Mouse (Mus musculus): ENCODE data around the gene Pcx. TPM values are rescaled to one million over a fixed set of nuclear protein-coding genes. Genes with fewer than 3 reads are reported as not detected.
"Not testable (repeated sequence)": the region's sequence is repeated elsewhere in the genome, so short reads cannot be mapped to it uniquely, and the experiment has no call there.

Gene Pcx
- polyA plus RNA-seq, 1 experiment from 2014 or later = 14.1 TPM

- no peaks in the 10 kb centered on the region for H3K9me3 ChIP-seq (replicated peaks; ENCODE audit: control insufficient read depth, low read length)
- no peaks in the 10 kb centered on the region for H3K27me3 ChIP-seq (ENCODE audit: control insufficient read depth, insufficient read depth, low read length)
- H3K4me3 ChIP-seq (ENCODE audit: low read length) = no peak overlapping the region
- no peaks in the 10 kb centered on the region for H3K36me3 ChIP-seq (ENCODE audit: control insufficient read depth, insufficient read depth)
- H3K27ac ChIP-seq (ENCODE audit: low read length) = no peak overlapping the region
- ATAC-seq (replicated peaks; ENCODE audit: extremely low read depth, insufficient read depth, low FRiP score) = no peak
- no peak overlapping the region for H3K9ac ChIP-seq (ENCODE audit: low read length)
- WGBS = 37% methylated on average over 2 of the region's 2 CpGs
- no peak overlapping the region for H3K4me2 ChIP-seq (ENCODE audit: low read depth, low read length)
- no peaks in the 10 kb centered on the region for H3K4me1 ChIP-seq (ENCODE audit: control insufficient read depth, insufficient read depth, low read length)
Observed at GRCm38 (mm10) chr19:4578799-4579198, 68.5 kb downstream of the Pcx start.

DNA sequence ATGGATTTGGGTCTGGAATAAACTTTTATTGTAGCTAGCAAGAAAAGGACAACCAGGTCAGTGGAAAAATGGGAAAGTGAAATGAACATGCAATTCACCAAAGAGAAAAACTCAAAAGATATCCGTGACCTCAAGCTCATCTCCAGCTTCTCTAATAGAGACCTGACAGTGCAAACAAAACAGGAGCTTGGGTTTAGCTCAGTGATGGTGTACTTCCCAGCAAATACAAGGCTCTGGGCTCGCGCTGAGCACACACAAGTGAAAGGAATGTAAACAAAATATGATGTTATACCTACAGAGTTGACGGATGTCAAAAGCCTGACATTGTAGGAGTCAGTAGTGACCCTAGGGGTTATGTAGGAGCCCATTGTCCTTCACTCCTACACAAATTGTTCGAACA is 69.0 kb downstream of the Pcx start:
- H3K4me2 ChIP-seq (ENCODE audit: low read depth, low read length) = no peak overlapping the region
- WGBS = 81% methylated on average over 5 of the region's 5 CpGs
- H3K27ac ChIP-seq (ENCODE audit: low read length) = no peak overlapping the region
- ATAC-seq (replicated peaks; ENCODE audit: extremely low read depth, insufficient read depth, low FRiP score) = no peak
- no peaks in the 10 kb centered on the region for H3K27me3 ChIP-seq (ENCODE audit: control insufficient read depth, insufficient read depth, low read length)
- H3K9me3 ChIP-seq (replicated peaks; ENCODE audit: control insufficient read depth, low read length) = no peaks in the 10 kb centered on the region
- H3K36me3 ChIP-seq (ENCODE audit: control insufficient read depth, insufficient read depth) = no peaks in the 10 kb centered on the region
- no peak overlapping the region for H3K4me3 ChIP-seq (ENCODE audit: low read length)
- no peaks in the 10 kb centered on the region for H3K4me1 ChIP-seq (ENCODE audit: control insufficient read depth, insufficient read depth, low read length)
- no peak overlapping the region for H3K9ac ChIP-seq (ENCODE audit: low read length)

- Histone ChIP-seq H3K9ac (ENCODE audit: low read length) (no peak overlapping the region), H3K27ac (ENCODE audit: low read length) (no peak overlapping the region), H3K36me3 (ENCODE audit: control insufficient read depth, insufficient read depth) (no peaks in the 10 kb centered on the region), H3K27me3 (ENCODE audit: control insufficient read depth, insufficient read depth, low read length) (no peaks in the 10 kb centered on the region), H3K4me3 (ENCODE audit: low read length) (no peak overlapping the region), H3K4me1 (ENCODE audit: control insufficient read depth, insufficient read depth, low read length) (no peaks in the 10 kb centered on the region), H3K4me2 (ENCODE audit: low read depth, low read length) (no peak overlapping the region), H3K9me3 (replicated peaks; ENCODE audit: control insufficient read depth, low read length) (no peaks in the 10 kb centered on the region)
- ATAC-seq (replicated peaks; ENCODE audit: extremely low read depth, insufficient read depth, low FRiP score) = no peak
- 60% methylated on average over 2 of the region's 2 CpGs for WGBS
Observed at GRCm38 (mm10) chr19:4583856-4584255, 73.6 kb downstream of the Pcx start.

GRCm38 (mm10) chr19:4586783-4587182 is 76.5 kb downstream of the Pcx start:
- not testable (repeated sequence) for H3K36me3 ChIP-seq (ENCODE audit: control insufficient read depth, insufficient read depth); H3K27me3 ChIP-seq (ENCODE audit: control insufficient read depth, insufficient read depth, low read length); H3K27ac ChIP-seq (ENCODE audit: low read length); H3K4me3 ChIP-seq (ENCODE audit: low read length); H3K4me2 ChIP-seq (ENCODE audit: low read depth, low read length); H3K4me1 ChIP-seq (ENCODE audit: control insufficient read depth, insufficient read depth, low read length); H3K9me3 ChIP-seq (replicated peaks; ENCODE audit: control insufficient read depth, low read length); H3K9ac ChIP-seq (ENCODE audit: low read length); ATAC-seq (replicated peaks; ENCODE audit: extremely low read depth, insufficient read depth, low FRiP score)

- WGBS = 53% methylated on average over 2 of the region's 2 CpGs
- Histone ChIP-seq H3K36me3 (ENCODE audit: control insufficient read depth, insufficient read depth) (no peaks in the 10 kb centered on the region), H3K4me1 (ENCODE audit: control insufficient read depth, insufficient read depth, low read length) (no peaks in the 10 kb centered on the region), H3K27me3 (ENCODE audit: control insufficient read depth, insufficient read depth, low read length) (no peaks in the 10 kb centered on the region), H3K9me3 (replicated peaks; ENCODE audit: control insufficient read depth, low read length) (no peaks in the 10 kb centered on the region), H3K4me2 (ENCODE audit: low read depth, low read length) (no peak overlapping the region), H3K4me3 (ENCODE audit: low read length) (no peak overlapping the region), H3K9ac (ENCODE audit: low read length) (no peak overlapping the region), H3K27ac (ENCODE audit: low read length) (no peak overlapping the region)
- no peak for ATAC-seq (replicated peaks; ENCODE audit: extremely low read depth, insufficient read depth, low FRiP score)
Observed at GRCm38 (mm10) chr19:4587426-4587825, 77.2 kb downstream of the Pcx start.

DNA sequence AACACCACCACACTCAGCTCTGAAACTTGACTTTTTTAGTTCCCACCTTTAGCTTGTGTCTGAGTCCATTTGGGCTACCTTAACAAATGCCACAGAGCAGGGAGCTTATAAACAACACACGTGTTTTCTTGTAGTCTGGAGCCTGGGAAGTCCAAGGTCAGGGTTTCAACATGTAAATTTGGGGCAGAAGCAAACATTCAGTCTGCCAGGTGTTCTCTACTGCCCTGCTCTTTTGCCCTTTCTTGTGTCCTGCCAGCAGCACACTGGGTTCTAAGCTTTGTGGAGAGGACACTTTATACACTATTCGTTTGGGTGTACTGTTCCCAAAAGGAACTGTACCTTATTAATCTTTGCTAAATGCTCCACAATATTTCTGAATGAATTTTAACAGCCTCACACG is 78.2 kb downstream of the Pcx start:
- Histone ChIP-seq H3K36me3 (ENCODE audit: control insufficient read depth, insufficient read depth) (no peaks in the 10 kb centered on the region), H3K4me3 (ENCODE audit: low read length) (no peak overlapping the region), H3K27ac (ENCODE audit: low read length) (no peak overlapping the region), H3K4me1 (ENCODE audit: control insufficient read depth, insufficient read depth, low read length) (no peaks in the 10 kb centered on the region), H3K27me3 (ENCODE audit: control insufficient read depth, insufficient read depth, low read length) (no peaks in the 10 kb centered on the region), H3K4me2 (ENCODE audit: low read depth, low read length) (no peak overlapping the region), H3K9ac (ENCODE audit: low read length) (no peak overlapping the region), H3K9me3 (replicated peaks; ENCODE audit: control insufficient read depth, low read length) (no peaks in the 10 kb centered on the region)
- WGBS = 59% methylated on average over 3 of the region's 3 CpGs
- no peak for ATAC-seq (replicated peaks; ENCODE audit: extremely low read depth, insufficient read depth, low FRiP score)

GRCm38 (mm10) chr19:4589081-4589480 is 78.8 kb downstream of the Pcx start:
- Histone ChIP-seq H3K9me3 (replicated peaks; ENCODE audit: control insufficient read depth, low read length) (no peaks in the 10 kb centered on the region), H3K4me2 (ENCODE audit: low read depth, low read length) (no peak overlapping the region), H3K27ac (ENCODE audit: low read length) (no peak overlapping the region), H3K9ac (ENCODE audit: low read length) (no peak overlapping the region), H3K4me3 (ENCODE audit: low read length) (no peak overlapping the region), H3K36me3 (ENCODE audit: control insufficient read depth, insufficient read depth) (no peaks in the 10 kb centered on the region), H3K4me1 (ENCODE audit: control insufficient read depth, insufficient read depth, low read length) (no peaks in the 10 kb centered on the region), H3K27me3 (ENCODE audit: control insufficient read depth, insufficient read depth, low read length) (no peaks in the 10 kb centered on the region)
- ATAC-seq (replicated peaks; ENCODE audit: extremely low read depth, insufficient read depth, low FRiP score) = no peak
- WGBS = 68% methylated on average over 1 of the region's 1 CpGs

DNA sequence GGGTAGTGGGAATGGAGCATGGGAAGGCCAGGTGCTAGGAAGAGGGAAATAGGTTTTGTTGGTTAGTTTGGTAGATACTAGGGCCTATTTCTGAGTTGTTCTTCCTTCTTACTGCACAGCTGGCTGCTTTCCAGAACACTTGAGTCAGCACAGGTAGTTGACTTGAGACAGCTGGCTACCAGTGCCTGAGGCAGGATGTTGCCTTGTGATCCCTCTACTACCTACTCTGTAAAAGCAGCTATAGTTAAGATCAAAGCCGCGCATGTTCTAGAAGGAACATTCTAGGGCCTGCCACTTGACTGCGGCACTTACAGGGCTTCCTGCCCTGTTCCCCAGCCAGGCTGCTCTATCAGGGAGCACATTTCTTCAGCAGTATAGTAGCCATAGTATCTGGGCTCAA is 79.8 kb downstream of the Pcx start:
- no peaks in the 10 kb centered on the region for H3K36me3 ChIP-seq (ENCODE audit: control insufficient read depth, insufficient read depth)
- no peaks in the 10 kb centered on the region for H3K9me3 ChIP-seq (replicated peaks; ENCODE audit: control insufficient read depth, low read length)
- WGBS = 80% methylated on average over 3 of the region's 3 CpGs
- no peak overlapping the region for H3K9ac ChIP-seq (ENCODE audit: low read length)
- ATAC-seq (replicated peaks; ENCODE audit: extremely low read depth, insufficient read depth, low FRiP score) = no peak
- no peak overlapping the region for H3K27ac ChIP-seq (ENCODE audit: low read length)
- H3K4me1 ChIP-seq (ENCODE audit: control insufficient read depth, insufficient read depth, low read length) = no peaks in the 10 kb centered on the region
- H3K4me3 ChIP-seq (ENCODE audit: low read length) = no peak overlapping the region
- no peak overlapping the region for H3K4me2 ChIP-seq (ENCODE audit: low read depth, low read length)
- H3K27me3 ChIP-seq (ENCODE audit: control insufficient read depth, insufficient read depth, low read length) = no peaks in the 10 kb centered on the region

GRCm38 (mm10) chr19:4593792-4594522 is 83.7 kb downstream of the Pcx start:
- no peaks in the 10 kb centered on the region for H3K27me3 ChIP-seq (ENCODE audit: control insufficient read depth, insufficient read depth, low read length)
- no peak for ATAC-seq (replicated peaks; ENCODE audit: extremely low read depth, insufficient read depth, low FRiP score)
- no peak overlapping the region for H3K9ac ChIP-seq (ENCODE audit: low read length)
- no peak overlapping the region for H3K4me3 ChIP-seq (ENCODE audit: low read length)
- H3K4me1 ChIP-seq (ENCODE audit: control insufficient read depth, insufficient read depth, low read length) = no peaks in the 10 kb centered on the region
- H3K9me3 ChIP-seq (replicated peaks; ENCODE audit: control insufficient read depth, low read length) = no peaks in the 10 kb centered on the region
- no peak overlapping the region for H3K4me2 ChIP-seq (ENCODE audit: low read depth, low read length)
- WGBS = 54% methylated on average over 7 of the region's 7 CpGs
- H3K36me3 ChIP-seq (ENCODE audit: control insufficient read depth, insufficient read depth) = no peaks in the 10 kb centered on the region
- no peak overlapping the region for H3K27ac ChIP-seq (ENCODE audit: low read length)
